Mouse (Mus musculus) limb, embryonic 13.5 days (tissue): ENCODE measurements around the gene D830030K20Rik. TPM values are rescaled to one million over a fixed set of nuclear protein-coding genes. Genes with fewer than 3 reads are reported as not detected.
"Not testable (repeated sequence)": the region's sequence is repeated elsewhere in the genome, so short reads cannot be mapped to it uniquely, and the experiment has no call there.

Experiments
- ATAC-seq: fragments of 200-750 bp; cut with Nextera tagmentation; 2 replicates; pipeline ENCODE4 v1.8.0; 2017; ENCODE audit warnings: low read depth, moderate number of reproducible peaks, moderate TSS enrichment; ENCODE audit not compliant: low FRiP score
- H3K27ac ChIP-seq: fragments of 300-500 bp; sonication (generic); 2 replicates; pipeline ENCODE4 v1.5.1; 2015; ENCODE audit warnings: inconsistent platforms, mild to moderate bottlenecking, moderate library complexity
- H3K27me3 ChIP-seq: fragments of 300-500 bp; sonication (generic); 2 replicates; pipeline ENCODE4 v1.6.1; 2015; ENCODE audit warnings: mild to moderate bottlenecking, inconsistent platforms
- H3K36me3 ChIP-seq: fragments of 300-500 bp; sonication (generic); 2 replicates; pipeline ENCODE4 v1.6.1; 2015; ENCODE audit warnings: inconsistent platforms, mild to moderate bottlenecking, moderate library complexity
- H3K4me1 ChIP-seq: fragments of 300-500 bp; sonication (generic); 2 replicates; pipeline ENCODE4 v1.6.1; 2015; ENCODE audit warnings: inconsistent platforms
- H3K4me2 ChIP-seq: fragments of 300-500 bp; sonication (generic); replicated peaks from 2 replicates; pipeline ENCODE4 v1.6.1; 2015; ENCODE audit warnings: inconsistent platforms, mild to moderate bottlenecking, moderate library complexity
- H3K4me3 ChIP-seq: fragments of 300-500 bp; sonication (generic); 2 replicates; pipeline ENCODE4 v1.5.1; 2015; ENCODE audit warnings: moderate library complexity, mild to moderate bottlenecking, inconsistent platforms
- H3K9ac ChIP-seq: fragments of 300-500 bp; sonication (generic); 2 replicates; pipeline ENCODE4 v1.6.1; 2015; ENCODE audit warnings: mild to moderate bottlenecking, inconsistent platforms
- H3K9me3 ChIP-seq: fragments of 300-500 bp; sonication (generic); 2 replicates; pipeline ENCODE4 v1.6.1; 2016; ENCODE audit warnings: inconsistent platforms
- WGBS: fragments of 180-500 bp; shearing (Covaris S2); methylation state at CpG from one replicate; pipeline ENCODE4 v1.1.7; 2015; 5-methylcytosine and 5-hydroxymethylcytosine counted together
- polyA plus RNA-seq: library from polyadenylated mRNA; unstranded; fragments of >200 nt; fragmentation: Nextera tagmentation; extraction: Ambion mirVana; gene quantifications from 2 replicates; pipeline ENCODE4 v1.2.1, GENCODE M21; 2015

Gene D830030K20Rik
- 5.1 and 5.9 TPM in 2 replicates for polyA plus RNA-seq

DNA sequence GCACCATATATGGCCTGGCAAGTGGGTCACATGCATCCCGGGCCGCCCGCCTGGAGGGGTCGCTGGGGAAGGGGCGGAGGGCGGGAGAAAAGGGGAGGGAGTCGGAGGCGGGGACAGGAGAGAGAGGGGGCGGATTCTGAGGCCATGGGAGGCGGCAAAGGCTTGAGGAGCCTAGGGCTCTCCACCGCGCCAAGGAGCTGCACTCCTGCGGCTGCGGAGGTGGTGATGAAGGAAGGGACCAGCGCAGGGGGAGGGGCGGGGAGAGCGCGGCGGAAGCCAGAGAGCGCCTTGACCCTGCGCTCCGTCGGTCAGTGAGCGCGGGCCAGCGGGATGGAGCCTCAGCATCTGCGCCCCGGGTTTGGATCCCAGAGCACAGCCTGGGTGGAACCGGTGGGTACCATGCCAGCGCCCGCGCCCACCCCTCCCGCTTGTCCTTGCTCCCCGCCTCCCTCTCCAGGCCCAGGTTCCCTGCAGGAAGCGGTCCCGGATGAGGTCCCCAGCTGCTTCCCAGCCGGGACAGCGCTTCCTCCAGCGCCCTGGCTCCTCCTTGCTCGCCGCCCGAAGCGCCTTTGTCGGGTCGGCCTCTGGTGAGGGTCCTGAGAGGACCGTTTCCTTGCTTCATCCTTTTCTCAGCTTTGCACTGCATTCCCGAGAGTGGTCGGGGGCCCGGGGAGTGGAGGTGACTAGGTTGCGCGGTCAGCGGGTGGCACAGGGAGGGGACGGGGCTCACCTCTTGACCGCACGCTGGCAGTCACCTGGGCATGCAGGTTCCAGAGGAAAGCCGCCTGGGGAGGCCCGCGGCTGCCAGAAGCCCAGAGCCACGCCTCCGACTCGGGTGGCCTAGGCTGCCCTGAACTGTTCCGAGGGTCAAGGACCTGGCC, at the start of gene D830030K20Rik:
Gene D830030K20Rik, plus strand, starts transcription at position 217 of the 881 bp plus-strand sequence.
- ATAC-seq, result not testable (repeated sequence)
- peak within 1 kb of the TSS; percentile 61 for H3K9ac ChIP-seq

DNA sequence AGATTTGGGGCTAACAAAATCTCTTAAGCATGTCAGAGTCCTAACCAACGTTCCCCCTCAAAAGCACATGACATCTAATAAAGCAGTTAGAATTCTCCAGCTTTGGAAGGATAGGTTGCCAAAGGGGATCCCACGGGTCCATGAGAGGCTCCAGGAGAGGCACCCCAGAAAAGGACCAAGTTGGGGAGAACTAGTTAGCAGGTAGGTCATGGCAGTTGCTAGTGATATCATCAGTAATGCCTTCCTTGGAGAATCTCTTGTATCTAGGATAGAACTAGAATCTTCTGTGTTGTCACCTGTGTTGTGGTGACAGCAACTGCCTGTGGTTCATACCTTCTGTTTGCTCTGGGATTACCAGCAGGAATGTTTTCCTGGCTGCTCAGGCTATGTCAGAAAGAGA, 20.3 kb upstream of the D830030K20Rik start, which contains the start of gene Gm5795:
Gene Gm5795, plus strand, starts transcription at position 301 of the 400 bp plus-strand sequence.
- H3K27me3 ChIP-seq, H3K4me2 ChIP-seq: not testable (repeated sequence)
- no CpG with 5 or more reads among the region's 2 CpGs for WGBS

More for the DNA sequence above, at the start of gene D830030K20Rik:
- H3K36me3 ChIP-seq, H3K4me1 ChIP-seq, H3K9me3 ChIP-seq, H3K27ac ChIP-seq, H3K27me3 ChIP-seq: not testable (repeated sequence)
- H3K4me3 ChIP-seq, result peak within 1 kb of the TSS; percentile 49
- peak within 1 kb of the TSS; percentile 84 for H3K4me2 ChIP-seq
- WGBS, result under 1% methylated on average over 22 of the region's 62 CpGs

DNA sequence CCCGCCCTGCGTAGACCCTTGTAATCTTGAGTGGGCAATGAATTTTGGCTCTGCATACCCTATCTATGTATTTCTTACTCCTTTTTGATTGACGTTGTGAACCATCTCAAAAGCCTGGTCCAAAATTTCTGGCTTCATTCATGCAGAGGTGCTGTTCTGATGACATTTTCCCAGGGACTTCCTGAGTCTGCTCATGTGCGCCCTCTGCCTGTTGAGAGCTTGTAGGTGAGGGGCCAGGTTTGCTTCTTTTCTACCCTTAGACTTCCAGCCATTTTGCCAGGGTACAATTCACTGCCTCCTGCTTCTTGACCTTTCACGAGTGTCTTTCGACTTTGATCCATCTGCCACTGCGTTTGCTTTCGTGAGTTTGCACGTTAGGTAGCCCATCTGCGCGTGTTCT, 1.1 kb downstream of the D830030K20Rik start:
- not testable (repeated sequence) for H3K4me2 ChIP-seq, H3K9ac ChIP-seq, H3K27ac ChIP-seq, H3K9me3 ChIP-seq, H3K4me3 ChIP-seq, ATAC-seq, H3K27me3 ChIP-seq, H3K36me3 ChIP-seq, H3K4me1 ChIP-seq
- WGBS, result 10% methylated on average over 9 of the region's 11 CpGs

More for the DNA sequence above, 20.3 kb upstream of the D830030K20Rik start, which contains the start of gene Gm5795:
- H3K9ac ChIP-seq, H3K36me3 ChIP-seq, H3K27ac ChIP-seq, H3K4me3 ChIP-seq, H3K9me3 ChIP-seq, H3K4me1 ChIP-seq, ATAC-seq: not testable (repeated sequence)

DNA sequence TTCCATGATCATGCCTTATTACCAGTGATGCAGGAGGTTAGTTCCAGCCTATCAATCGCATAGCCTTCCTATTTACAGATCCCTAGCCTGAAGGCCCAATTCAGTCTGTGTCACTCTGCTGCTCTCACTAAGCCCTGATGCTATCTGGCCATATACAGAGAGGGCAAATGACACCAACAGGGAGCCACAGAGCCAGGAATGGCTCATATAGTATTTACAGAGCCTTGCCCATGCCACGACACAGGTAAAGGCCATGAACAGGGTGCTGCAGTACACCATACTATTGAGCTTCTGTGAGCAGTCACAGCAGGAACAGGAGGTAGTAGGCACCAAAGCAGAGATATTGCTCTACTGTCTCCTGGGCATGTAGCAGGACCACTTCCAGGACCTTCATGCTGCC, 54.2 kb downstream of the D830030K20Rik start:
- not testable (repeated sequence) for H3K4me1 ChIP-seq, H3K4me3 ChIP-seq, H3K9me3 ChIP-seq, H3K4me2 ChIP-seq, H3K27ac ChIP-seq, H3K36me3 ChIP-seq, ATAC-seq, H3K9ac ChIP-seq, H3K27me3 ChIP-seq
- WGBS, result 84% methylated on average over 2 of the region's 2 CpGs

Other genes starting within 250 kb of the D830030K20Rik start
- gene Gm2888, start 178.5 kb upstream of the D830030K20Rik start, polyA plus RNA-seq, result not detected in 2 replicates
- 1.8 and 2.1 TPM in 2 replicates for gene Gm2897, start 159.2 kb upstream of the D830030K20Rik start, polyA plus RNA-seq
- gene Gm10340, start 74.5 kb upstream of the D830030K20Rik start, polyA plus RNA-seq, result not detected in 2 replicates
- gene Gm5795, start 20.2 kb upstream of the D830030K20Rik start, polyA plus RNA-seq, result not detected in 2 replicates
- gene Gm2956, start 124.1 kb downstream of the D830030K20Rik start, polyA plus RNA-seq, result not detected in 2 replicates
- not detected in 2 replicates for gene Gm10413, start 186.6 kb downstream of the D830030K20Rik start, polyA plus RNA-seq
- 0.86 and 1.3 TPM in 2 replicates for gene Gm10409, start 204.1 kb downstream of the D830030K20Rik start, polyA plus RNA-seq
- 1.1 and 1.2 TPM in 2 replicates for gene Gm3005, start 219.6 kb downstream of the D830030K20Rik start, polyA plus RNA-seq
- not detected in 2 replicates for gene Gm10408, start 240.9 kb downstream of the D830030K20Rik start, polyA plus RNA-seq